Mouse (Mus musculus): ENCODE measurements around the gene Snrpd2.

- TF ChIP-seq POLR2A (IDR thresholded peaks at IDR 0.05; ENCODE audit: control insufficient read depth, extremely low read depth, insufficient read depth, low read length, poor library complexity) (no peak), CTCF (IDR thresholded peaks at IDR 0.05; ENCODE audit: borderline replicate concordance, control insufficient read depth, extremely low read depth, insufficient read depth, low read length, poor library complexity) (no peak)
Observed at GRCm38 (mm10) chr7:19147497-19148045, 2.0 kb upstream of the Snrpd2 start.
